In the genomic region with DNA sequence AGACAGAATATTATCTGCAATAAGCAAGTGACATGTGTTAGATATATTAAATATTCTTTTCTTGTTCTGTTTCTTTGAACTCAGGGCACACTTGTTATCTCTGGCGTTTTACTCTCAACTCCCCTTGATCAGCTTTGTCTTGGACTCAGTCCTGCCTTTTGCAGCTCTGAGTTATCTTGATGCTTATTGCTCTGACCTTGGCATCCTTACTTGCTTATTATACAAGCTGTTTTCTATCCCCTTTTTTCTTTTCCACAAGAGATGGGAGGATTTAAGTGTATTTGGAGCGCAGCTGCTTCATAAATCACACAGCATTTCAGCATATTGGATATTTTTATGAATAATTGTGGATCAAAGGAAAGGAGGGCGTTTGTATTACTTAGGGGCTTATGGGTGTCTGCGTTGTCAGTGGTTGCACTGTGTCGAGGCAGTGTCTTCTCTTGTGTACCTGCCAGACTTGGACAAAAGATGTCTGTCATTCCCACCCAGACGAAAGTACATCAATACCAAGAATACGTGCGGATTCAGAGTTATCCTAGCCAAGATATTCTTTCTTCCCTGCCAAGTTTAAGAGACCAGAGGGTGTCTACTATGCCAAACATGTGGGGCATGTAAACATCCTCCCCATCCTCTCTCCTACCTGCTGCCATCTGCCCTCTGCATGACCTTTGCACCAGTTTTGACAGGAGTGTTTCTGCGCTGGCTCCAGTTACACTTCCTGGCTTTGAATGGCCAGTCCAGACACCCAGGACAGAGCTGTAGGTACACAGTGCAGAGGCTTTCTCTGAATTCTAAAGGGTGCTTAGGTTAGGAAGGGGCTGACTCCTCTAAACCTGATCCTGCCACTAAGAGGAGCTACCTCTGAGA, we compare ENCODE assay signal across 11 mouse cellular contexts.
A peak's percentile ranks its signal among the peaks of the same experiment; 100 is the strongest.
DNase-seq lines count a peak whose midpoint lies in the region; ATAC-seq and TF ChIP-seq lines count a peak whose summit lies in the region.
"Had no signal": no experiment of that assay in that cellular context is flagged by ENCODE, and none has a peak within 500 bp of the region (broad histone marks: within the 10 kb centered on the region; RNA-seq: fewer than 3 reads in every experiment).

No protein-coding gene starts in this region.

- DNase-seq in forebrain, embryonic 14.5 days (ENCODE audit: low spot score): peak; percentile 10
- no peak for DNase-seq in midbrain, embryonic 10.5 days (ENCODE audit: low spot score)
- no peak for DNase-seq in midbrain, postnatal 0 days (ENCODE audit: low spot score)
- DNase-seq in heart, postnatal 10 days: peak; percentile 15 to 27
- DNase-seq in ovary, postnatal 36 days (ENCODE audit: low spot score): peak; percentile 6
- no peak for DNase-seq in left cerebral cortex, adult 18-20 months (ENCODE audit: low spot score in 2 of 2)
- no peak for DNase-seq in spleen, postnatal 14 days (ENCODE audit: low spot score in 2 of 2)
- DNase-seq: cerebellum, adult 11-12 months; left cerebral cortex, postnatal 4 days had no signal

- H3K4me1 ChIP-seq in forebrain, embryonic 14.5 days (ENCODE audit: control insufficient read depth, insufficient read depth, low read length): no peaks in the 10 kb centered on the region
- no peaks in the 10 kb centered on the region for H3K4me1 ChIP-seq in forebrain, embryonic 13.5 days
- H3K4me1 ChIP-seq in midbrain, embryonic 10.5 days: peaks cover 31% of the 10 kb centered on the region
- H3K4me1 ChIP-seq in midbrain, postnatal 0 days (ENCODE audit: insufficient read depth, low read length): no peaks in the 10 kb centered on the region

- TF ChIP-seq CTCF in midbrain, postnatal 0 days (IDR thresholded peaks at IDR 0.05): no peak

- H3K9me3 ChIP-seq in forebrain, embryonic 14.5 days (replicated peaks; ENCODE audit: control insufficient read depth, low read length): no peaks in the 10 kb centered on the region
- no peaks in the 10 kb centered on the region for H3K9me3 ChIP-seq in forebrain, embryonic 13.5 days (replicated peaks)
- H3K9me3 ChIP-seq in midbrain, embryonic 10.5 days (replicated peaks): no peaks in the 10 kb centered on the region
- no peaks in the 10 kb centered on the region for H3K9me3 ChIP-seq in midbrain, postnatal 0 days (ENCODE audit: low read length)

- ATAC-seq in forebrain, embryonic 14.5 days: peak; percentile 29; the same call in 1 of the 2 replicates
- ATAC-seq in forebrain, embryonic 13.5 days: no peak
- ATAC-seq in midbrain, postnatal 0 days (ENCODE audit: low FRiP score): no peak

- WGBS in forebrain, embryonic 14.5 days: 66% methylated on average over 9 of the region's 9 CpGs
- WGBS in forebrain, embryonic 13.5 days: 69% methylated on average over 9 of the region's 9 CpGs
- 75% methylated on average over 9 of the region's 9 CpGs for WGBS in midbrain, embryonic 10.5 days
- WGBS in midbrain, postnatal 0 days: 50% methylated on average over 9 of the region's 9 CpGs

- H3K4me3 ChIP-seq in forebrain, embryonic 14.5 days (ENCODE audit: low read depth, low read length): no peak overlapping the region
- no peak overlapping the region for H3K4me3 ChIP-seq in forebrain, embryonic 13.5 days
- no peak overlapping the region for H3K4me3 ChIP-seq in midbrain, embryonic 10.5 days
- no peak overlapping the region for H3K4me3 ChIP-seq in midbrain, postnatal 0 days (ENCODE audit: low read depth, low read length)
- H3K4me3 ChIP-seq: myocyte had no signal

- H3K36me3 ChIP-seq in forebrain, embryonic 14.5 days (ENCODE audit: control insufficient read depth, insufficient read depth, low read length): no peaks in the 10 kb centered on the region
- no peaks in the 10 kb centered on the region for H3K36me3 ChIP-seq in forebrain, embryonic 13.5 days (ENCODE audit: poor library complexity, severe bottlenecking)
- no peaks in the 10 kb centered on the region for H3K36me3 ChIP-seq in midbrain, embryonic 10.5 days
- no peaks in the 10 kb centered on the region for H3K36me3 ChIP-seq in midbrain, postnatal 0 days (ENCODE audit: insufficient read depth, low read length)

- H3K27ac ChIP-seq in forebrain, embryonic 14.5 days (ENCODE audit: low read depth, low read length): no peak overlapping the region
- H3K27ac ChIP-seq in forebrain, embryonic 13.5 days: no peak overlapping the region
- H3K27ac ChIP-seq in midbrain, embryonic 10.5 days (replicated peaks): peak overlapping the region; percentile 50; the same call in 1 of the 2 replicates
- H3K27ac ChIP-seq in midbrain, postnatal 0 days (ENCODE audit: low read depth, low read length): no peak overlapping the region

- no peak overlapping the region for H3K4me2 ChIP-seq in forebrain, embryonic 14.5 days (ENCODE audit: low read length)
- no peak overlapping the region for H3K4me2 ChIP-seq in forebrain, embryonic 13.5 days
- H3K4me2 ChIP-seq in midbrain, postnatal 0 days (ENCODE audit: low read depth, low read length, poor library complexity, severe bottlenecking): no peak overlapping the region

- H3K27me3 ChIP-seq in forebrain, embryonic 14.5 days (replicated peaks; ENCODE audit: control insufficient read depth, insufficient read depth, low read length): no peaks in the 10 kb centered on the region
- H3K27me3 ChIP-seq in forebrain, embryonic 13.5 days: no peaks in the 10 kb centered on the region
- no peaks in the 10 kb centered on the region for H3K27me3 ChIP-seq in midbrain, embryonic 10.5 days (ENCODE audit: low read depth, poor library complexity, severe bottlenecking)
- no peaks in the 10 kb centered on the region for H3K27me3 ChIP-seq in midbrain, postnatal 0 days (ENCODE audit: insufficient read depth, low read length)

- no peak overlapping the region for H3K9ac ChIP-seq in forebrain, embryonic 14.5 days (ENCODE audit: low read length)
- no peak overlapping the region for H3K9ac ChIP-seq in forebrain, embryonic 13.5 days
- H3K9ac ChIP-seq in midbrain, postnatal 0 days (replicated peaks; ENCODE audit: low read length, poor library complexity, severe bottlenecking): no peak overlapping the region

- intact Hi-C loops in heart, postnatal 10 days (cut with DNase I): no loop called here

Comparison
In these comparisons a context has a peak if more than half of its experiments do, and no peak if none do; other contexts are left out.
1. DNase-seq: peak in forebrain, embryonic 14.5 days (single experiment), heart, postnatal 10 days (2 of 2) and ovary, postnatal 36 days (single experiment); none in midbrain, embryonic 10.5 days (single experiment), midbrain, postnatal 0 days (single experiment), left cerebral cortex, adult 18-20 months (0 of 2) and spleen, postnatal 14 days (0 of 2).